Mouse (Mus musculus): ENCODE measurements at regions not wholly inside any gene's neighbourhood (a gene's known extent, or its start where the extent isn't known, plus 50 kb on each side); places are given as distances from the start of the nearest gene placed in this dataset.
"Not testable (repeated sequence)": the region's sequence is repeated elsewhere in the genome, so short reads cannot be mapped to it uniquely, and the experiment has no call there.

- Histone ChIP-seq H3K36me3 (no peaks in the 10 kb centered on the region), H3K27ac (no peak overlapping the region), H3K4me3 (no peak overlapping the region), H3K4me1 (no peaks in the 10 kb centered on the region), H3K9me3 (no peaks in the 10 kb centered on the region), H3K27me3 (ENCODE audit: insufficient read depth, poor library complexity, severe bottlenecking) (no peaks in the 10 kb centered on the region)
- 85% methylated on average over 11 of the region's 11 CpGs for WGBS
- DNase-seq (ENCODE audit: low spot score) = no peak
These were observed 412.3 kb upstream of the Arid1b start for GRCm38 (mm10) chr17:4581851-4582250.

GRCm38 (mm10) chr17:4610481-4610880 is 383.7 kb upstream of the Arid1b start:
- H3K4me1 ChIP-seq = no peaks in the 10 kb centered on the region
- no peaks in the 10 kb centered on the region for H3K9me3 ChIP-seq
- WGBS = 74% methylated on average over 8 of the region's 8 CpGs
- H3K27ac ChIP-seq = no peak overlapping the region
- no peak for DNase-seq (ENCODE audit: low spot score)
- H3K27me3 ChIP-seq (ENCODE audit: insufficient read depth, poor library complexity, severe bottlenecking) = no peaks in the 10 kb centered on the region
- H3K4me3 ChIP-seq = no peak overlapping the region
- H3K36me3 ChIP-seq = no peaks in the 10 kb centered on the region

- 81% methylated on average over 5 of the region's 5 CpGs for WGBS
- Histone ChIP-seq H3K9me3 (no peaks in the 10 kb centered on the region), H3K4me3 (no peak overlapping the region), H3K27me3 (ENCODE audit: insufficient read depth, poor library complexity, severe bottlenecking) (no peaks in the 10 kb centered on the region), H3K4me1 (no peaks in the 10 kb centered on the region), H3K27ac (no peak overlapping the region), H3K36me3 (no peaks in the 10 kb centered on the region)
- DNase-seq (ENCODE audit: low spot score) = no peak
These were observed 383.1 kb upstream of the Arid1b start for GRCm38 (mm10) chr17:4610993-4611392.

GRCm38 (mm10) chr17:4611711-4612110 is 382.4 kb upstream of the Arid1b start:
- no peak for DNase-seq (ENCODE audit: low spot score)
- H3K27me3 ChIP-seq (ENCODE audit: insufficient read depth, poor library complexity, severe bottlenecking) = no peaks in the 10 kb centered on the region
- WGBS = 87% methylated on average over 2 of the region's 2 CpGs

GRCm38 (mm10) chr17:4612136-4612535 is 382.0 kb upstream of the Arid1b start:
- H3K27me3 ChIP-seq (ENCODE audit: insufficient read depth, poor library complexity, severe bottlenecking) = no peaks in the 10 kb centered on the region
- H3K4me1 ChIP-seq = no peaks in the 10 kb centered on the region
- DNase-seq (ENCODE audit: low spot score) = no peak
- WGBS = 47% methylated on average over 10 of the region's 10 CpGs
- 0 out of 2 replicates have a peak overlapping the region, but pooled peaks have one; percentile 29 for H3K27ac ChIP-seq
- no peaks in the 10 kb centered on the region for H3K36me3 ChIP-seq
- H3K9me3 ChIP-seq = no peaks in the 10 kb centered on the region
- H3K4me3 ChIP-seq = no peak overlapping the region

More at GRCm38 (mm10) chr17:4611711-4612110, 382.4 kb upstream of the Arid1b start:
- H3K4me1 ChIP-seq = no peaks in the 10 kb centered on the region
- H3K27ac ChIP-seq = no peak overlapping the region
- no peak overlapping the region for H3K4me3 ChIP-seq
- no peaks in the 10 kb centered on the region for H3K9me3 ChIP-seq
- H3K36me3 ChIP-seq = no peaks in the 10 kb centered on the region

GRCm38 (mm10) chr17:4612741-4613140 is 381.4 kb upstream of the Arid1b start:
- Histone ChIP-seq H3K4me1 (no peaks in the 10 kb centered on the region), H3K27ac (no peak overlapping the region), H3K36me3 (no peaks in the 10 kb centered on the region), H3K9me3 (no peaks in the 10 kb centered on the region), H3K4me3 (no peak overlapping the region), H3K27me3 (ENCODE audit: insufficient read depth, poor library complexity, severe bottlenecking) (no peaks in the 10 kb centered on the region)
- WGBS = 91% methylated on average over 7 of the region's 7 CpGs
- DNase-seq (ENCODE audit: low spot score) = no peak

- Histone ChIP-seq H3K4me3 (no peak overlapping the region), H3K36me3 (no peaks in the 10 kb centered on the region), H3K4me1 (no peaks in the 10 kb centered on the region), H3K9me3 (no peaks in the 10 kb centered on the region), H3K27ac (no peak overlapping the region), H3K27me3 (ENCODE audit: insufficient read depth, poor library complexity, severe bottlenecking) (no peaks in the 10 kb centered on the region)
- DNase-seq (ENCODE audit: low spot score) = no peak
These were observed 373.8 kb upstream of the Arid1b start for GRCm38 (mm10) chr17:4620361-4620760.

GRCm38 (mm10) chr17:4626126-4626525 is 368.0 kb upstream of the Arid1b start:
- 90% methylated on average over 1 of the region's 1 CpGs for WGBS
- H3K4me3 ChIP-seq; H3K27me3 ChIP-seq (ENCODE audit: insufficient read depth, poor library complexity, severe bottlenecking); DNase-seq (ENCODE audit: low spot score); H3K9me3 ChIP-seq; H3K36me3 ChIP-seq; H3K27ac ChIP-seq; H3K4me1 ChIP-seq: not testable (repeated sequence)

- no peak for DNase-seq (ENCODE audit: low spot score)
- WGBS = 77% methylated on average over 7 of the region's 7 CpGs
These were observed 366.6 kb upstream of the Arid1b start for GRCm38 (mm10) chr17:4627542-4627941.

GRCm38 (mm10) chr17:4631122-4631521 is 363.0 kb upstream of the Arid1b start:
- no peaks in the 10 kb centered on the region for H3K4me1 ChIP-seq
- no peak overlapping the region for H3K4me3 ChIP-seq
- no peak overlapping the region for H3K27ac ChIP-seq
- WGBS = 85% methylated on average over 4 of the region's 4 CpGs
- H3K27me3 ChIP-seq (ENCODE audit: insufficient read depth, poor library complexity, severe bottlenecking) = no peaks in the 10 kb centered on the region
- DNase-seq (ENCODE audit: low spot score) = no peak
- H3K36me3 ChIP-seq = no peaks in the 10 kb centered on the region
- no peaks in the 10 kb centered on the region for H3K9me3 ChIP-seq

More at GRCm38 (mm10) chr17:4627542-4627941, 366.6 kb upstream of the Arid1b start:
- no peak overlapping the region for H3K27ac ChIP-seq
- no peaks in the 10 kb centered on the region for H3K27me3 ChIP-seq (ENCODE audit: insufficient read depth, poor library complexity, severe bottlenecking)
- no peaks in the 10 kb centered on the region for H3K36me3 ChIP-seq
- no peaks in the 10 kb centered on the region for H3K9me3 ChIP-seq
- H3K4me3 ChIP-seq = no peak overlapping the region
- H3K4me1 ChIP-seq = no peaks in the 10 kb centered on the region

GRCm38 (mm10) chr17:4632506-4632905 is 361.6 kb upstream of the Arid1b start:
- no peaks in the 10 kb centered on the region for H3K27me3 ChIP-seq (ENCODE audit: insufficient read depth, poor library complexity, severe bottlenecking)
- no peak for DNase-seq (ENCODE audit: low spot score)
- 82% methylated on average over 2 of the region's 2 CpGs for WGBS
- no peaks in the 10 kb centered on the region for H3K9me3 ChIP-seq
- H3K4me1 ChIP-seq = peaks cover 5% of the 10 kb centered on the region; the same call in 1 of the 2 replicates
- H3K4me3 ChIP-seq = no peak overlapping the region
- no peaks in the 10 kb centered on the region for H3K36me3 ChIP-seq
- H3K27ac ChIP-seq = no peak overlapping the region

GRCm38 (mm10) chr17:4633771-4634170 is 360.4 kb upstream of the Arid1b start:
- Histone ChIP-seq H3K4me1 (peaks cover 5% of the 10 kb centered on the region; the same call in 1 of the 2 replicates), H3K4me3 (no peak overlapping the region), H3K27ac (no peak overlapping the region), H3K27me3 (ENCODE audit: insufficient read depth, poor library complexity, severe bottlenecking) (no peaks in the 10 kb centered on the region), H3K9me3 (no peaks in the 10 kb centered on the region), H3K36me3 (no peaks in the 10 kb centered on the region)
- no peak for DNase-seq (ENCODE audit: low spot score)
- WGBS = 39% methylated on average over 3 of the region's 3 CpGs

- Histone ChIP-seq H3K4me1 (peaks cover 5% of the 10 kb centered on the region; the same call in 1 of the 2 replicates), H3K27ac (peak overlapping the region; percentile 42; the same call in 1 of the 2 replicates), H3K27me3 (ENCODE audit: insufficient read depth, poor library complexity, severe bottlenecking) (no peaks in the 10 kb centered on the region), H3K9me3 (no peaks in the 10 kb centered on the region), H3K4me3 (no peak overlapping the region), H3K36me3 (no peaks in the 10 kb centered on the region)
- 40% methylated on average over 5 of the region's 5 CpGs for WGBS
- DNase-seq (ENCODE audit: low spot score) = no peak
These were observed 357.3 kb upstream of the Arid1b start for GRCm38 (mm10) chr17:4636796-4637353.

- WGBS = 78% methylated on average over 4 of the region's 4 CpGs
These were observed 354.6 kb upstream of the Arid1b start for GRCm38 (mm10) chr17:4639531-4639930.

More at GRCm38 (mm10) chr17:4639531-4639930, 354.6 kb upstream of the Arid1b start:
- Histone ChIP-seq H3K27me3 (ENCODE audit: insufficient read depth, poor library complexity, severe bottlenecking) (no peaks in the 10 kb centered on the region), H3K9me3 (no peaks in the 10 kb centered on the region), H3K36me3 (no peaks in the 10 kb centered on the region), H3K4me3 (no peak overlapping the region), H3K4me1 (peaks cover 5% of the 10 kb centered on the region; the same call in 1 of the 2 replicates), H3K27ac (no peak overlapping the region)
- DNase-seq (ENCODE audit: low spot score) = no peak

All from heart, embryonic 10.5 days (tissue).